Mouse (Mus musculus) limb, embryonic 12.5 days (tissue): ENCODE measurements around the gene Cd79a. TPM values are rescaled to one million over a fixed set of nuclear protein-coding genes. Genes with fewer than 3 reads are reported as not detected.

ENCODE experiments used
- ATAC-seq: fragments of 200-750 bp; cut with Nextera tagmentation; 2 replicates; pipeline ENCODE4 v1.8.0; 2017; ENCODE audit warnings: low read depth, moderate TSS enrichment; ENCODE audit not compliant: insufficient number of reproducible peaks, insufficient read depth, low FRiP score, low TSS enrichment
- H3K27ac ChIP-seq: fragments of 300-500 bp; sonication (generic); 2 replicates; pipeline ENCODE4 v1.5.1; 2016; ENCODE audit warnings: mild to moderate bottlenecking, moderate library complexity
- H3K27me3 ChIP-seq: fragments of 300-500 bp; sonication (generic); 2 replicates; pipeline ENCODE4 v1.6.1; 2016; ENCODE audit warnings: mild to moderate bottlenecking, moderate library complexity
- H3K36me3 ChIP-seq: fragments of 300-500 bp; sonication (generic); 2 replicates; pipeline ENCODE4 v1.6.1; 2016; ENCODE audit warnings: mild to moderate bottlenecking, moderate library complexity
- H3K4me1 ChIP-seq: fragments of 300-500 bp; sonication (generic); replicated peaks from 2 replicates; pipeline ENCODE4 v1.6.1; 2016
- H3K4me2 ChIP-seq: fragments of 300-500 bp; sonication (generic); 2 replicates; pipeline ENCODE4 v1.6.1; 2016; ENCODE audit warnings: mild to moderate bottlenecking, moderate library complexity
- H3K4me3 ChIP-seq: fragments of 300-500 bp; sonication (generic); replicated peaks from 2 replicates; pipeline ENCODE4 v1.5.1; 2016; ENCODE audit warnings: mild to moderate bottlenecking
- H3K9ac ChIP-seq: fragments of 300-500 bp; sonication (generic); replicated peaks from 2 replicates; pipeline ENCODE4 v1.6.1; 2016; ENCODE audit warnings: mild to moderate bottlenecking, moderate library complexity
- H3K9me3 ChIP-seq: fragments of 300-500 bp; sonication (generic); 2 replicates; pipeline ENCODE4 v1.6.1; 2016; ENCODE audit warnings: mild to moderate bottlenecking, moderate library complexity
- WGBS: fragments of 180-500 bp; shearing (Covaris S2); methylation state at CpG from one replicate; pipeline ENCODE4 v1.1.7; 2016; 5-methylcytosine and 5-hydroxymethylcytosine counted together
- polyA plus RNA-seq: library from polyadenylated mRNA; unstranded; fragments of >200 nt; fragmentation: Nextera tagmentation; extraction: Ambion mirVana; gene quantifications from 2 replicates; pipeline ENCODE4 v1.2.1, GENCODE M21; 2016

The Cd79a gene
- polyA plus RNA-seq, 1 experiment from 2014 or later: 0.51 TPM

- Histone ChIP-seq H3K27ac (peak overlapping the region; percentile 86), H3K4me1 (peaks cover 42% of the 10 kb centered on the region), H3K36me3 (no peaks in the 10 kb centered on the region), H3K9me3 (no peaks in the 10 kb centered on the region), H3K9ac (peak overlapping the region; percentile 83), H3K27me3 (no peaks in the 10 kb centered on the region), H3K4me2 (peak overlapping the region; percentile 88), H3K4me3 (peak overlapping the region; percentile 74)
- WGBS: 55% methylated on average over 2 of the region's 2 CpGs
- ATAC-seq: no peak
These were observed 5.1 kb downstream of the Cd79a start for GRCm38 (mm10) chr7:24902264-24902629.

DNA sequence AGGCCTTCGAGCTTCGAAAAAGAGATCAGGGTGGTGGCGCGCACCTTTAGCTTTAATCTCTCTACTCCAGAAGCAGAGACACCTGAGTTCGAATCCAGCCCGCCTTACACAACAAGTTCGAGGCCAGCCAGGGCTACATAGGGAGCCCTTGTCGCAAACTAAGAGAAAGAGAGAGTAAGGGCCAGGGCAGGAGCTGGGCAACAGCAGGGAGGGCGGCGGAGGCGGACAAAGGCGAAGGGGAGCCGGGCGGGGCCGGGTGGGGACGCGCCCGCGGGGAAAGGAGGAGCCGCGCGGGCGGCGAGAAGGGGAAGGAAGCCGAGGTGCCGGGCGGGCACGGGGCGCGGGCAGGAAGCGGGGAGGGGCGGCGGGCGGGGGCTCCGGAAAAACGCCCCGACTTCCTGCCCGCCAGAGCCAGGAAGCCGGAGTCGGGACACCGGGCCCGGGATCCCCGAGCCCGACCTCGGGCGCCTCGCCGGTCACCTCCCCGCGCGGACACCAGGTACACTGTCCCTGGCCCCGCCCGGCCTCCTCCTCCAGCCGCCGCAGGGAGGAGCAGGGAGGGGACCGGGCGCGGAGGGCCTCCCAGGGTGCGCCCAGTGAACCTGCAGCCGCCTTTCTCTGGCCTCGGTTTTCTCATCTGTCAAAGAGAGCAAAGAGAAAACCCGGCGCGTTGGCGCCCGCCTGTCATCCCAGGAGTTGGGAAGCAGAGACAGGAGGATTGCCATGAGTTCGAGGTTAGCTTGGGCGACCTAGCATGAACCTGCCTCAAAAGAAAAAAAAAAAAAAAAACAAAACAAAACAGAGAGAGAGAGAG is 5.7 kb downstream of the Cd79a start, which contains the start of gene Arhgef1:
Gene Arhgef1, plus strand, starts transcription at position 283 of the 814 bp plus-strand sequence.
- no peak for ATAC-seq
- Histone ChIP-seq H3K9ac (peak within 1 kb of the TSS; percentile 83), H3K27me3 (no peaks in the 10 kb centered on the region), H3K4me2 (peak within 1 kb of the TSS; percentile 88), H3K4me3 (peak within 1 kb of the TSS; percentile 74), H3K9me3 (no peaks in the 10 kb centered on the region), H3K4me1 (peaks cover 46% of the 10 kb centered on the region), H3K36me3 (peaks cover 3% of the 10 kb centered on the region; the same call in 1 of the 2 replicates), H3K27ac (peak within 1 kb of the TSS; percentile 86)
- 7% methylated on average over 52 of the region's 68 CpGs for WGBS

DNA sequence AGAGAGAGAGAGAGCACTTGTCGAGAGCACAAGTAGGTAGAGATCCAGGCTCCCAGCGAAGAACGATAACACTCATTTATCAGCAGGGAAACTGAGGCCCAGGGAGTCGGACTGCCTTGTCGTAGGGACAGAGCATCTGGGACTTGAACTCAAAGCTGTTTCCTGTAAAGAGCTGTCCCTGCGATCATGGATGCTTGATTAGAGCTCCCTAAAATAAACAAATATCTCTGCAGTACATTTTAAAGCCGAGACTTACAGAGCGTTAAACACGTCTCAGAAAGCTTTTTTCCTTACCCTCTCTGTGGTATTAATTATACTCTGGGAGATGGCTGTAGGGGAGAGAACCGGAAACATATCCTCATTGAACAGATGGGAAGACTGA is 6.3 kb downstream of the Cd79a start:
- ATAC-seq: no peak
- peak overlapping the region; percentile 74 for H3K4me3 ChIP-seq
- no peaks in the 10 kb centered on the region for H3K27me3 ChIP-seq
- H3K36me3 ChIP-seq: peaks cover 9% of the 10 kb centered on the region; the same call in 1 of the 2 replicates
- H3K4me2 ChIP-seq: peak overlapping the region; percentile 88
- peak overlapping the region; percentile 83 for H3K9ac ChIP-seq
- 46% methylated on average over 10 of the region's 10 CpGs for WGBS
- peak overlapping the region; percentile 86 for H3K27ac ChIP-seq
- peaks cover 51% of the 10 kb centered on the region for H3K4me1 ChIP-seq
- no peaks in the 10 kb centered on the region for H3K9me3 ChIP-seq

GRCm38 (mm10) chr7:24904070-24904483 is 6.9 kb downstream of the Cd79a start:
- Histone ChIP-seq H3K4me1 (peaks cover 55% of the 10 kb centered on the region), H3K9me3 (no peaks in the 10 kb centered on the region), H3K4me2 (peak overlapping the region; percentile 88), H3K36me3 (peaks cover 16% of the 10 kb centered on the region; the same call in 1 of the 2 replicates), H3K27me3 (no peaks in the 10 kb centered on the region), H3K27ac (peak overlapping the region; percentile 86), H3K9ac (peak overlapping the region; percentile 71), H3K4me3 (peak overlapping the region; percentile 74)
- WGBS: under 1% methylated on average over 30 of the region's 30 CpGs
- peak; percentile 93 for ATAC-seq

- Histone ChIP-seq H3K9ac (peak overlapping the region; percentile 71; the same call in 1 of the 2 replicates), H3K4me1 (peaks cover 55% of the 10 kb centered on the region), H3K9me3 (no peaks in the 10 kb centered on the region), H3K27me3 (no peaks in the 10 kb centered on the region), H3K4me3 (peak overlapping the region; percentile 74), H3K36me3 (peaks cover 23% of the 10 kb centered on the region; the same call in 1 of the 2 replicates), H3K27ac (peak overlapping the region; percentile 80), H3K4me2 (peak overlapping the region; percentile 88)
- ATAC-seq: no peak
- WGBS: 22% methylated on average over 3 of the region's 3 CpGs
These were observed 7.8 kb downstream of the Cd79a start for GRCm38 (mm10) chr7:24904936-24905335.

DNA sequence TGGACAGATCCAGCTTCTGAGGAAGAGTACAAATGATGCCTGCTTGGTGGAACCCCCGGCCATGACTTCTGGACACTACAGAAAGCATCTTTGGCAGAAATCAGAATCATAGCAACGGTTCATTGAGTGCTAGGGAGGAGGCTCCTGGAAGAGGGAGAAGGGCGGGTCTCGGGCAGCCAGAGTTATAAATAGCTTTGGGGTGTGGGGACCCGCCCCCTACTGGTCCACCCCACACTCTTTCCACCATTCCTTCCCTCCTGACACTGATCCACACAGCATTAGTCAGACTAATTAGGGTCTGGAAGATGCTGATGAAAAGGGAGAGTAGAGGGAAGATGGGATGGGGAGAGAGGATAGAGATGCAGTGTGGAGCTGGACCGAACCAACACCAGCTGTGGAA is 9.4 kb downstream of the Cd79a start:
- 28% methylated on average over 6 of the region's 6 CpGs for WGBS
- H3K27ac ChIP-seq: peak overlapping the region; percentile 83
- no peak for ATAC-seq
- no peaks in the 10 kb centered on the region for H3K9me3 ChIP-seq
- H3K27me3 ChIP-seq: no peaks in the 10 kb centered on the region
- H3K4me2 ChIP-seq: peak overlapping the region; percentile 43
- H3K4me1 ChIP-seq: peaks cover 55% of the 10 kb centered on the region
- peak overlapping the region; percentile 32; the same call in 1 of the 2 replicates for H3K9ac ChIP-seq
- H3K36me3 ChIP-seq: peaks cover 34% of the 10 kb centered on the region
- peak overlapping the region; percentile 22; the same call in 1 of the 2 replicates for H3K4me3 ChIP-seq

DNA sequence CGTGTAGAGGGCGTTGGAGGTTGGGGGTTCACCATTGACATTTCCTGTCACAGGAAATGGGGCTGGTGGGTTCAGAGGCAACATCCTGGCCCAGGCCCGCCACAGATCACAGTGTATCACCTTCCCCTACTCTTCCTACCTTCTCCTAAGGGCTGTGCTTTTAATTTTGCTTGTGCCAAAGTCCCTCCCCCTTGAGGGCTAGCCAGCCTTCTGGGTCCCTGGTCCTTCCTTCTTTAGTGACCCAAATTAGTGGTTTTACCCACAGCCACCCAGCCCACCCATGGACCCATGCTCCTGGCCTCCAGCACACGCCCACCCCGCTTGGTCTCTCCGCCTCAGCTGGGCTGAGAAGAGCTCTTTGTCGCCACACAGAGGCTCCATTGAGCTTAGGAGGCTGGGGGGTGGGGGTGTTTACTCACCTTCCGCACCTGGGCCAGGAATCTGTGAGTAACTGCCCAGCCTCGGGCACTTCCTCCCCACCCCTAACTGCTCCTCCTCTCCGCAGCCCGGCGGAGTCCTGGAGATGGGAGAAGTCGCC is 10.1 kb downstream of the Cd79a start:
- H3K9ac ChIP-seq: peak overlapping the region; percentile 32; the same call in 1 of the 2 replicates
- WGBS: 11% methylated on average over 13 of the region's 13 CpGs
- H3K9me3 ChIP-seq: no peaks in the 10 kb centered on the region
- no peaks in the 10 kb centered on the region for H3K27me3 ChIP-seq
- peak overlapping the region; percentile 22 for H3K4me3 ChIP-seq
- H3K4me2 ChIP-seq: peak overlapping the region; percentile 43
- H3K36me3 ChIP-seq: peaks cover 41% of the 10 kb centered on the region
- peaks cover 51% of the 10 kb centered on the region for H3K4me1 ChIP-seq
- H3K27ac ChIP-seq: peak overlapping the region; percentile 83
- ATAC-seq: no peak

GRCm38 (mm10) chr7:24912480-24912879 is 15.3 kb downstream of the Cd79a start:
- Histone ChIP-seq H3K27me3 (no peaks in the 10 kb centered on the region), H3K9me3 (no peaks in the 10 kb centered on the region), H3K36me3 (peaks cover 65% of the 10 kb centered on the region), H3K9ac (no peak overlapping the region), H3K27ac (no peak overlapping the region), H3K4me2 (no peak overlapping the region), H3K4me1 (peaks cover 12% of the 10 kb centered on the region), H3K4me3 (no peak overlapping the region)
- WGBS: 94% methylated on average over 14 of the region's 14 CpGs
- no peak for ATAC-seq

- no peak overlapping the region for H3K4me2 ChIP-seq
- peaks cover 73% of the 10 kb centered on the region for H3K36me3 ChIP-seq
- H3K4me1 ChIP-seq: no peaks in the 10 kb centered on the region
- H3K27me3 ChIP-seq: no peaks in the 10 kb centered on the region
- 91% methylated on average over 20 of the region's 20 CpGs for WGBS
- H3K4me3 ChIP-seq: no peak overlapping the region
- H3K27ac ChIP-seq: no peak overlapping the region
- no peaks in the 10 kb centered on the region for H3K9me3 ChIP-seq
- H3K9ac ChIP-seq: no peak overlapping the region
- ATAC-seq: peak; percentile 53; the same call in 1 of the 2 replicates
These were observed 21.7 kb downstream of the Cd79a start for GRCm38 (mm10) chr7:24918763-24919323.

GRCm38 (mm10) chr7:24919728-24920127 is 22.5 kb downstream of the Cd79a start:
- H3K27me3 ChIP-seq: no peaks in the 10 kb centered on the region
- no peak overlapping the region for H3K9ac ChIP-seq
- no peak overlapping the region for H3K27ac ChIP-seq
- no peaks in the 10 kb centered on the region for H3K9me3 ChIP-seq
- no peak for ATAC-seq
- H3K4me2 ChIP-seq: no peak overlapping the region
- H3K4me1 ChIP-seq: no peaks in the 10 kb centered on the region
- H3K4me3 ChIP-seq: no peak overlapping the region
- peaks cover 81% of the 10 kb centered on the region for H3K36me3 ChIP-seq
- WGBS: 90% methylated on average over 9 of the region's 9 CpGs

- Histone ChIP-seq H3K4me2 (no peak overlapping the region), H3K27me3 (peaks cover 83% of the 10 kb centered on the region), H3K36me3 (peaks cover 24% of the 10 kb centered on the region), H3K27ac (no peak overlapping the region), H3K4me3 (no peak overlapping the region), H3K4me1 (peaks cover 9% of the 10 kb centered on the region; the same call in 1 of the 2 replicates), H3K9me3 (no peaks in the 10 kb centered on the region), H3K9ac (no peak overlapping the region)
- ATAC-seq: no peak
- WGBS: 61% methylated on average over 6 of the region's 6 CpGs
These were observed 33.3 kb downstream of the Cd79a start for GRCm38 (mm10) chr7:24930475-24930874.
